Mouse (Mus musculus): ENCODE measurements around the gene Megf6. TPM values are rescaled to one million over a fixed set of nuclear protein-coding genes. Genes with fewer than 3 reads are reported as not detected.
A peak's percentile ranks its signal among the peaks of the same experiment; 100 is the strongest.

The Megf6 gene
- total RNA-seq, 2 experiments from 2014 or later, result 3.9 to 5.5 TPM

- Histone ChIP-seq H3K4me3 (no peak overlapping the region; the same call in 1 of the 2 replicates), H3K27ac (no peak overlapping the region)
- TF ChIP-seq CTCF (conservative IDR thresholded peaks at IDR 0.05), result no peak
- DNase-seq (ENCODE audit: low spot score in 2 of 2), result no peak
Observed at GRCm38 (mm10) chr4:154141009-154141867, 29.3 kb upstream of the Megf6 start.

- TF ChIP-seq CTCF (conservative IDR thresholded peaks at IDR 0.05), result peak; percentile 56
- DNase-seq (ENCODE audit: low spot score in 2 of 2), result peak; percentile 86 to 90
- Histone ChIP-seq H3K4me3 (peak within 1 kb of the TSS; percentile 67), H3K27ac (peak within 1 kb of the TSS; percentile 92)
Observed at GRCm38 (mm10) chr4:154142211-154143040, 28.1 kb upstream of the Megf6 start, which contains the start of gene Wrap73. Gene Wrap73 (plus strand): TSS chr4:154142372.

- peak; percentile 53 for TF ChIP-seq CTCF (conservative IDR thresholded peaks at IDR 0.05)
- Histone ChIP-seq H3K27ac (no peak overlapping the region), H3K4me3 (no peak overlapping the region)
- DNase-seq (ENCODE audit: low spot score in 2 of 2), result no peak
Observed at GRCm38 (mm10) chr4:154144712-154145111, 25.8 kb upstream of the Megf6 start.

GRCm38 (mm10) chr4:154146342-154146741 is 24.2 kb upstream of the Megf6 start:
- TF ChIP-seq CTCF (conservative IDR thresholded peaks at IDR 0.05), result no peak
- Histone ChIP-seq H3K27ac (peak overlapping the region; percentile 51; the same call in 1 of the 2 replicates), H3K4me3 (no peak overlapping the region)
- no peak for DNase-seq (ENCODE audit: low spot score in 2 of 2)

GRCm38 (mm10) chr4:154154104-154154503 is 16.4 kb upstream of the Megf6 start:
- no peak for TF ChIP-seq CTCF (conservative IDR thresholded peaks at IDR 0.05)
- Histone ChIP-seq H3K27ac (no peak overlapping the region), H3K4me3 (no peak overlapping the region)
- DNase-seq (ENCODE audit: low spot score in 2 of 2), result no peak

- H3K4me3 ChIP-seq, result no peak overlapping the region
- no peak for DNase-seq (ENCODE audit: low spot score in 2 of 2)
- no peak for TF ChIP-seq CTCF (conservative IDR thresholded peaks at IDR 0.05)
- no peak overlapping the region; the same call in 1 of the 2 replicates for H3K27ac ChIP-seq
Observed at GRCm38 (mm10) chr4:154156050-154156449, 14.5 kb upstream of the Megf6 start.

- Histone ChIP-seq H3K27ac (peak overlapping the region; percentile 56; the same call in 1 of the 2 replicates), H3K4me3 (no peak overlapping the region)
- DNase-seq (ENCODE audit: low spot score in 2 of 2), result no peak
- no peak for TF ChIP-seq CTCF (conservative IDR thresholded peaks at IDR 0.05)
Observed at GRCm38 (mm10) chr4:154157970-154158662, 12.4 kb upstream of the Megf6 start.

GRCm38 (mm10) chr4:154159002-154159401 is 11.5 kb upstream of the Megf6 start:
- H3K4me3 ChIP-seq, result peak overlapping the region; percentile 85
- DNase-seq (ENCODE audit: low spot score in 2 of 2), result peak; percentile 72 to 89
- TF ChIP-seq CTCF (conservative IDR thresholded peaks at IDR 0.05), result peak; percentile 100
- H3K27ac ChIP-seq, result peak overlapping the region; percentile 93; the same call in 1 of the 2 replicates

- Histone ChIP-seq H3K27ac (peak overlapping the region; percentile 93), H3K4me3 (peak overlapping the region; percentile 85)
- no peak for TF ChIP-seq CTCF (conservative IDR thresholded peaks at IDR 0.05)
- DNase-seq (ENCODE audit: low spot score in 2 of 2), result peak in 1 of 2 experiments; percentile 23
Observed at GRCm38 (mm10) chr4:154159961-154160537, 10.5 kb upstream of the Megf6 start.

- Histone ChIP-seq H3K4me3 (peak within 1 kb of the TSS; percentile 85), H3K27ac (peak within 1 kb of the TSS; percentile 96)
- DNase-seq (ENCODE audit: low spot score in 2 of 2), result peak; percentile 97
- TF ChIP-seq CTCF (conservative IDR thresholded peaks at IDR 0.05), result no peak
Observed at GRCm38 (mm10) chr4:154160538-154161390, 9.8 kb upstream of the Megf6 start, which contains the start of gene Tprgl. Gene Tprgl (minus strand): TSS chr4:154160666.

GRCm38 (mm10) chr4:154163296-154163695 is 7.2 kb upstream of the Megf6 start:
- peak; percentile 87 for TF ChIP-seq CTCF (conservative IDR thresholded peaks at IDR 0.05)
- no peak overlapping the region for H3K27ac ChIP-seq
- H3K4me3 ChIP-seq, result no peak overlapping the region
- DNase-seq (ENCODE audit: low spot score in 2 of 2), result peak; percentile 46 to 78

All from layer of hippocampus, adult 2 months (tissue).